In genomic region chr8:86258011-86258410, GRCm38 (mm10) we compare ENCODE assay signal across 21 mouse cellular contexts.
DNase-seq lines count a peak whose midpoint lies in the region; ATAC-seq and TF ChIP-seq lines count a peak whose summit lies in the region.
"Had no signal": no experiment of that assay in that cellular context is flagged by ENCODE, and none has a peak within 500 bp of the region (broad histone marks: within the 10 kb centered on the region; RNA-seq: fewer than 3 reads in every experiment).

No protein-coding gene starts in this region.

- peaks cover 5% of the 10 kb centered on the region for H3K4me1 ChIP-seq in cerebellum, adult 2 months (ENCODE audit: control insufficient read depth, insufficient read depth, low read length)

- no peak for TF ChIP-seq POLR2A in cerebellum, adult 2 months (IDR thresholded peaks at IDR 0.05; ENCODE audit: borderline replicate concordance, insufficient read depth, low read length)

- peak; percentile 86 for DNase-seq in left cerebral cortex, postnatal 4 days
- DNase-seq in left cerebral cortex, adult 2 months (ENCODE audit: extremely low spot score in 1 of 2, low spot score in 2 of 2) = no peak
- peak; percentile 66 to 74 for DNase-seq in cerebellum, adult 2 months
- peak; percentile 62 to 72 for DNase-seq in cerebellum, postnatal 25 days
- no peak for DNase-seq in adrenal gland, adult (ENCODE audit: inconsistent age in 2 of 2, low spot score in 1 of 2)
- no peak for DNase-seq in lung, adult 18-20 months
- DNase-seq: adrenal gland, adult 8-10 months; gastrocnemius, postnatal 14 days; heart, adult 11 months; kidney, postnatal 25 days; right cerebral cortex, postnatal 25 days; spleen, adult 18-20 months had no signal

- 42% methylated on average over 5 of the region's 5 CpGs for WGBS in cerebellum, adult 2 months

- H3K27me3 ChIP-seq in cerebellum, adult 2 months (ENCODE audit: control insufficient read depth, insufficient read depth, low read length) = no peaks in the 10 kb centered on the region
- H3K27me3 ChIP-seq: CH12.LX; hindbrain, embryonic 15.5 days had no signal

- no peak overlapping the region for H3K4me3 ChIP-seq in left cerebral cortex, adult 2 months
- no peak overlapping the region for H3K4me3 ChIP-seq in cerebellum, adult 2 months (replicated peaks; ENCODE audit: insufficient read depth, low read depth, low read length)
- H3K4me3 ChIP-seq: forebrain, embryonic 10.5 days; hindbrain, embryonic 15.5 days had no signal

- peak; percentile 57; the same call in 1 of the 2 replicates for ATAC-seq in cerebellum, adult (ENCODE audit: insufficient number of reproducible peaks, low FRiP score, low TSS enrichment)
- ATAC-seq: forebrain, embryonic 16.5 days; intestine, embryonic 16.5 days; lung, postnatal 0 days; midbrain, embryonic 16.5 days had no signal

- intact Hi-C loops in left cerebral cortex, postnatal 4 days (cut with DNase I) = no loop called here
- intact Hi-C loops in left cerebral cortex, adult 2 months (cut with DNase I) = no loop called here

- no peak overlapping the region for H3K27ac ChIP-seq in left cerebral cortex, adult 2 months
- H3K27ac ChIP-seq in cerebellum, adult 2 months (ENCODE audit: insufficient read depth, low read length) = no peak overlapping the region
- H3K27ac ChIP-seq: forebrain, embryonic 10.5 days; hindbrain, embryonic 15.5 days; macrophage had no signal

- no peak for TF ChIP-seq CTCF in left cerebral cortex, adult 2 months (IDR thresholded peaks at IDR 0.05)
- no peak for TF ChIP-seq CTCF in cerebellum, adult 2 months (IDR thresholded peaks at IDR 0.05; ENCODE audit: borderline replicate concordance, insufficient read depth, low read depth, low read length)

Comparison
In these comparisons a context has a peak if more than half of its experiments do, and no peak if none do; other contexts are left out.
1. DNase-seq: peak in left cerebral cortex, postnatal 4 days (single experiment), cerebellum, adult 2 months (2 of 2) and cerebellum, postnatal 25 days (2 of 2); none in left cerebral cortex, adult 2 months (0 of 2), adrenal gland, adult (0 of 2) and lung, adult 18-20 months (0 of 2).